Mouse (Mus musculus): ENCODE results near the gene Sept9. TPM values are rescaled to one million over a fixed set of nuclear protein-coding genes. Genes with fewer than 3 reads are reported as not detected.
A peak's percentile ranks its signal among the peaks of the same experiment; 100 is the strongest.
"Not testable (repeated sequence)": the region's sequence is repeated elsewhere in the genome, so short reads cannot be mapped to it uniquely, and the experiment has no call there.

The Sept9 gene
- polyA plus RNA-seq, 1 experiment from 2014 or later = 125 TPM

DNA sequence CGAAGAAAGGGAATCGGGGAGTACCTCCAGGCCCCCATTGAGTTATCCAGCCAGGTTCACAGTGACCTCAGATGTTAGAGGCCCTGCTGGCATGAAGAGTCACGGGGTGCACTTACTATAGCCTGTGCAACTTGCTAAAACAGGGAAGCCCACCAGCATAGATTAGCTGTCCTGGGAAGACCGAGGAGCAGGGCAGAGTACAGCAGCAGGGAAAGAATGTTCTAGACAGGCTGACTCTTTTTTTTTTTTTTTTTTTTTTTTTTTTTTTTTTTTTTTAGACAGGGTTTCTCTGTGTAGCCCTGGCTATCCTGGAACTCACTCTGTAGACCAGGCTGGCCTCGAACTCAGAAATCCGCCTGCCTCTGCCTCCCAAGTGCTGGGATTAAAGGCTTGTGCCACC, 143.0 kb downstream of the Sept9 start:
- 95% methylated on average over 6 of the region's 6 CpGs for WGBS
- ATAC-seq; H3K27me3 ChIP-seq; H3K27ac ChIP-seq; H3K4me3 ChIP-seq (replicated peaks); H3K36me3 ChIP-seq; H3K4me2 ChIP-seq (replicated peaks); H3K9me3 ChIP-seq; H3K9ac ChIP-seq (replicated peaks): not testable (repeated sequence)
- H3K4me1 ChIP-seq (replicated peaks) = peaks cover 94% of the 10 kb centered on the region

DNA sequence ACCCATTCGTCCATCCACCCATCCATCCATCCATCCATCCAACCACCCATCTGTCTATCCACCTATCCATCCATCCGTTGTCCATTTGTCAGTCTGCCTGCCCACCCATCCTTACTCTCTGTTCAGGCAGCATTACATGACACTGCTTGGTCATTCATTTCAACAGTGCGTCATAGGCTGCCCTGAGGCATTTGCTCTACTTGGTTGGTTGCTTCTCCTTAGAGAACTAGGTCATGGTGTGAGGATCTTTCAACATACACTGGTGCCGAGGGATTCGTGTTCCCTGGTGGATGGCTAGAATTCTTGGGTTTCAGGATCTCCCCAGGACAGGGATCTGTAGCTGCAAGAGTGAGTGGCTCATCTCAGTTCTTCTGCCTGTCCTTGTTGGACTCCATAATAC, 144.3 kb downstream of the Sept9 start:
- no peak for ATAC-seq
- no peaks in the 10 kb centered on the region for H3K9me3 ChIP-seq
- 91% methylated on average over 5 of the region's 5 CpGs for WGBS
- peaks cover 97% of the 10 kb centered on the region for H3K4me1 ChIP-seq (replicated peaks)
- H3K27me3 ChIP-seq = no peaks in the 10 kb centered on the region
- no peak overlapping the region for H3K9ac ChIP-seq (replicated peaks)
- H3K36me3 ChIP-seq = no peaks in the 10 kb centered on the region
- H3K27ac ChIP-seq = peak overlapping the region; percentile 82; the same call in 1 of the 2 replicates
- no peak overlapping the region for H3K4me2 ChIP-seq (replicated peaks)
- H3K4me3 ChIP-seq (replicated peaks) = no peak overlapping the region

GRCm38 (mm10) chr11:117344339-117345021, 145.0 kb downstream of the Sept9 start:
- Histone ChIP-seq H3K36me3 (no peaks in the 10 kb centered on the region), H3K27ac (peak overlapping the region; percentile 82), H3K9ac (replicated peaks) (0 out of 2 replicates have a peak overlapping the region, but pooled peaks have one; percentile 12), H3K4me1 (replicated peaks) (peaks cover 98% of the 10 kb centered on the region), H3K9me3 (no peaks in the 10 kb centered on the region), H3K4me2 (replicated peaks) (peak overlapping the region; percentile 31; the same call in 1 of the 2 replicates), H3K27me3 (no peaks in the 10 kb centered on the region), H3K4me3 (replicated peaks) (no peak overlapping the region)
- WGBS = 54% methylated on average over 11 of the region's 11 CpGs
- no peak for ATAC-seq

DNA sequence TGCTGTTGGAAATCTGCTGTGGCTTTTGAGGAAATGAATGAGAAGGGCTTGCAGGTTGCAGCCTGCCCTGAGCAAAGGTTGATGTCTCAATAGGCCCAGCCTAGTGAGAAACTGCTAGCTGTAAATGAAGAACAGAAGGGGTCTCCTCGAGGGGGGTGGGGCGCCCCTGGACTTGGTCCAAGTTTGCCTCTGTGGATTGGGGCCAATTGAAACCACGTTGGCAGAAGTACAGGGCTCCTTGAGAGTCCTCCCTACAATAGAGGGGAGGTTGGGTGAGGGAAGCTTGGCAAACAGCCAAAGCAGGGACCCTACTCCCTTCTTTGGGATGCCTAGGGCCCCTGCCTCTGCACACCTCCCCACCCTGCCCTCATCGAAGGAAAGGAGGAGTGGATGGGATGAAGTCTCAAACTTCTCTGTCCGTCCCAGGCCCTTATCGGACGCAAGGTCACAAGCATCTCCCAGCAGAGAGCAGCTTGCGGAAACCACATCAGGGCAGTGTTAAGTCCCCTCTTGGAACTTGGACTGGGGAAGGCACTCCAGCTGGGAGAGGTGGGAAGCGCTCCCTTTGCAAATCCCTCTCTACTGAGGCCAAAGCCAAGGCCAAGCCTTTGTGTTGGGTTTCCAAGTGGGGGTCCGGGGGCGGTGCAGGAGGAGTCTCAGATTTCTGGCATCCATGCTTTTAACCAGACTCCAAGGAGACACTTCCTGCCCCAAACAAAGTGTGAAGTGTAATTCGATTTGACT, 145.7 kb downstream of the Sept9 start:
- Histone ChIP-seq H3K4me2 (replicated peaks) (peak overlapping the region; percentile 31), H3K27ac (peak overlapping the region; percentile 82), H3K27me3 (no peaks in the 10 kb centered on the region), H3K36me3 (no peaks in the 10 kb centered on the region), H3K9ac (replicated peaks) (peak overlapping the region; percentile 33; the same call in 1 of the 2 replicates), H3K4me3 (replicated peaks) (no peak overlapping the region), H3K4me1 (replicated peaks) (peaks cover 98% of the 10 kb centered on the region), H3K9me3 (no peaks in the 10 kb centered on the region)
- 30% methylated on average over 12 of the region's 12 CpGs for WGBS
- ATAC-seq = peak; percentile 78

- Histone ChIP-seq H3K4me3 (replicated peaks) (no peak overlapping the region), H3K4me2 (replicated peaks) (peak overlapping the region; percentile 15; the same call in 1 of the 2 replicates), H3K9ac (replicated peaks) (0 out of 2 replicates have a peak overlapping the region, but pooled peaks have one; percentile 16), H3K27me3 (no peaks in the 10 kb centered on the region), H3K36me3 (peaks cover 15% of the 10 kb centered on the region), H3K27ac (peak overlapping the region; percentile 49), H3K9me3 (no peaks in the 10 kb centered on the region), H3K4me1 (replicated peaks) (peaks cover 83% of the 10 kb centered on the region)
- no peak for ATAC-seq
- WGBS = 83% methylated on average over 4 of the region's 4 CpGs
These were observed 147.8 kb downstream of the Sept9 start for GRCm38 (mm10) chr11:117347256-117347655.

- H3K4me2 ChIP-seq (replicated peaks) = no peak overlapping the region
- peak overlapping the region; percentile 49 for H3K27ac ChIP-seq
- H3K4me3 ChIP-seq (replicated peaks) = no peak overlapping the region
- 63% methylated on average over 10 of the region's 10 CpGs for WGBS
- no peak for ATAC-seq
- peaks cover 28% of the 10 kb centered on the region for H3K36me3 ChIP-seq
- H3K27me3 ChIP-seq = no peaks in the 10 kb centered on the region
- H3K9me3 ChIP-seq = no peaks in the 10 kb centered on the region
- peak overlapping the region; percentile 10; the same call in 1 of the 2 replicates for H3K9ac ChIP-seq (replicated peaks)
- H3K4me1 ChIP-seq (replicated peaks) = peaks cover 73% of the 10 kb centered on the region
These were observed 149.1 kb downstream of the Sept9 start for GRCm38 (mm10) chr11:117348429-117349103.

DNA sequence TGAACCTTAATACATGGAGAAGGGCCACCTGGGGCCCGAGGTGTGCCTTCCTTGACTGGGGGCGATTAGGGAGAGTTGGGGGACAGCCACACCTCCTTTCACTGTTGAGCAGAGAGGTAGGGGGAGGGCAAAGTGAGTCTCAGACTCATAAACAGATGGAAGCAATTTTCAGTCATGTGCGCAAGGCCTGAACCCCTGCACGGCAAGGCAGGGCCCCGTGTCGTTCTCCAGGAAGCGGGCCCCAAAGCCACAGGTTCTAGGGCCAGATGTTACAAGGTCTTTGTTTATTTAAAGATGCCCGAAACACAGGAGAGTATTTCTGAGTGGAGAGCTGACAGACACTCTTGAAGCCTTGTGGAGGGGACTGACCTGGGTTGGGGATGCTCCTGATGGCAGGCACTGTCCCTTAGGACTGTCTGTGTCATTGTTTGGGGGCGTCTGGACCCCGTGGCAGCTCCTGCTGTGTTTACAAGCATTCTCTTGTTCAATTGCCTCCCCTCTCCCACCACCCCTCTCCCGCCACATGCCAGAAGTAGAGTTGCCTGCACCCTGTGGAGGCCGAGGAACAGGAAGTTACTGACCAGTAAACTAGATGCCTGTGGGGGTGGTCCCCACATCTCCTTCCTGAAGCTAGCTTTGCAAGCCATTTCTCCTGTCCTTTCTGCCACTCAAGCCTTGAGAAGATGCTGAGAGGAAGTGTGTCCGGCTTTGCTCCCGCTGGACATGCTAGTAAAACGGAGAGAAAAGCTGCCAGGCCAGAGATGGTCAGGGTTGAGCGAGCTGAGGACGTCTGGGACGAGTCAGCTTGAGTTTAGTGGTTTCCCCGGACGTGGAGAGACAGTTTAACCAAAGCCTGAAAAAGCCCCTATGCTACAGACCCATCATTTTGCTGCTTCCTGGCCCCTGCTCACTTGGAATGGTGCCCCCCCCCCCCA, 150.2 kb downstream of the Sept9 start:
- Histone ChIP-seq H3K4me3 (replicated peaks) (no peak overlapping the region), H3K9ac (replicated peaks) (peak overlapping the region; percentile 49), H3K27me3 (no peaks in the 10 kb centered on the region), H3K4me2 (replicated peaks) (no peak overlapping the region), H3K9me3 (no peaks in the 10 kb centered on the region), H3K4me1 (replicated peaks) (peaks cover 61% of the 10 kb centered on the region), H3K27ac (peak overlapping the region; percentile 30; the same call in 1 of the 2 replicates), H3K36me3 (peaks cover 39% of the 10 kb centered on the region)
- 41% methylated on average over 20 of the region's 20 CpGs for WGBS
- ATAC-seq = no peak

DNA sequence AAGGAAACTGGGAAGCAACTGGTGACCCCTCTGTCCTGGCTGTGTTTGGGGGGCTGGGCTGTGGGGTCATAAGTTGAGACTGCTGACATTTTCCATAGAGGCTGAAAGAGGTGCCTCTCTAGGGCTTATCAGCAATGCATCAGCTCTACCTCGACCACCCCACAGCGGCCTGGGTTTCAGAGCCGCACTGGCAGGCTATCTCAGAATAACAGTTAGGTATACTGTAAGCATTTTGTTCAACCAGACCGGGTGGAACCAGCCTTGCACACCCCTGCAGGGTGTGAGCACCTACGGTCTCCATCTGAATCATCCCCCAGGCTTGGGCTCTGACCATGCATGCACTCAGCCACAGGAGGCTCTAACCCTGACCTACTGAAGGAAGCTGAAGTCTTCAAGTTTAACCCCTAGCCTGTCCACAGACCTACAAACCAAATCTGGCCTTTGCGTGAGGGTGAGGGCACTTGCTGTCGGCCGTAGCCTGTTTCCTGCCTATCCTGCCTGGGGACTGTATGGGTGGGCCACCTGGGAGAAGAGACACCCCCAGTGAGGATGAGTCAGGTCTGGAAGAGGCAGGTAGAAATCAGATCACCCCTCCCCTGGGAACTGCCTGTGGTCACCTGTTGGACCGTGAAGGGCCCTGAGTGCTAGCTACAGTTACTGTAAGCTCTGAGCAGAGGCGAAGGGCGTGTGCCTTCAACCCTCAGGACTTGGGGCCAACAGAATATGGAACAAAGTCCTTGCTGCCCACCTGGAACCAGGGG, 151.2 kb downstream of the Sept9 start:
- no peak for ATAC-seq
- Histone ChIP-seq H3K4me1 (replicated peaks) (peaks cover 52% of the 10 kb centered on the region), H3K4me2 (replicated peaks) (no peak overlapping the region), H3K27me3 (no peaks in the 10 kb centered on the region), H3K36me3 (peaks cover 48% of the 10 kb centered on the region), H3K4me3 (replicated peaks) (no peak overlapping the region), H3K9me3 (no peaks in the 10 kb centered on the region), H3K27ac (no peak overlapping the region), H3K9ac (replicated peaks) (no peak overlapping the region)
- 92% methylated on average over 11 of the region's 11 CpGs for WGBS

GRCm38 (mm10) chr11:117353126-117353525, 153.7 kb downstream of the Sept9 start:
- 94% methylated on average over 11 of the region's 11 CpGs for WGBS
- H3K4me3 ChIP-seq (replicated peaks) = no peak overlapping the region
- no peak for ATAC-seq
- H3K9me3 ChIP-seq = no peaks in the 10 kb centered on the region
- H3K9ac ChIP-seq (replicated peaks) = no peak overlapping the region
- H3K27me3 ChIP-seq = no peaks in the 10 kb centered on the region
- H3K4me1 ChIP-seq (replicated peaks) = peaks cover 27% of the 10 kb centered on the region
- peaks cover 72% of the 10 kb centered on the region for H3K36me3 ChIP-seq
- H3K4me2 ChIP-seq (replicated peaks) = no peak overlapping the region
- no peak overlapping the region for H3K27ac ChIP-seq

- Histone ChIP-seq H3K27ac (no peak overlapping the region), H3K4me1 (replicated peaks) (peaks cover 17% of the 10 kb centered on the region), H3K27me3 (no peaks in the 10 kb centered on the region), H3K9me3 (no peaks in the 10 kb centered on the region), H3K4me2 (replicated peaks) (no peak overlapping the region), H3K9ac (replicated peaks) (no peak overlapping the region), H3K36me3 (peaks cover 80% of the 10 kb centered on the region), H3K4me3 (replicated peaks) (no peak overlapping the region)
- ATAC-seq = no peak
- WGBS = 97% methylated on average over 4 of the region's 4 CpGs
These were observed 154.6 kb downstream of the Sept9 start for GRCm38 (mm10) chr11:117354107-117354506.

DNA sequence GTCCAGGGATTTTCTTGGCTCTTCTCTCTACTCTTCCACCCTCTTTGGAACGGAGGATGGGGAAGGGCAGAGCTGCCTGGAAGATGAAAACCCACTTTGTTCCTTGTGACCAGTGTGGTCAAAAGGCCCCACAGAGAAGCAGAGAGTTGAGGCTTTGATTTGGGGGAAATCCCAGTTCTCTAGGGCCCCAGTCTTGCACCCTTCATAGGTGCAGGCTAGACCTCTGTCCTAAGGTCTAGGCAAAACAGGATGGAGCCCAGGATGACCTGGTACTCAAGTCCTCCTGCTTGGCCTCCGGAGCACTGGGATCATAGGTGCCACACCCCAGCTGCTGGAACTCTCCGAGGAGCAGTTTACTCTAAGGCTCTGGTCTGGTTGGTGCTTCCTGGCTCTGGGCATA, 157.5 kb downstream of the Sept9 start:
- ATAC-seq = no peak
- Histone ChIP-seq H3K9ac (replicated peaks) (no peak overlapping the region), H3K9me3 (no peaks in the 10 kb centered on the region), H3K27ac (no peak overlapping the region), H3K27me3 (no peaks in the 10 kb centered on the region), H3K36me3 (peaks cover 97% of the 10 kb centered on the region), H3K4me2 (replicated peaks) (no peak overlapping the region), H3K4me1 (replicated peaks) (no peaks in the 10 kb centered on the region), H3K4me3 (replicated peaks) (no peak overlapping the region)
- WGBS = 83% methylated on average over 3 of the region's 3 CpGs

Measured in midbrain, embryonic 13.5 days (tissue).